Mouse (Mus musculus): ENCODE measurements at regions not wholly inside any gene's neighbourhood (a gene's known extent, or its start where the extent isn't known, plus 50 kb on each side); places are given as distances from the start of the nearest gene placed in this dataset.

DNA sequence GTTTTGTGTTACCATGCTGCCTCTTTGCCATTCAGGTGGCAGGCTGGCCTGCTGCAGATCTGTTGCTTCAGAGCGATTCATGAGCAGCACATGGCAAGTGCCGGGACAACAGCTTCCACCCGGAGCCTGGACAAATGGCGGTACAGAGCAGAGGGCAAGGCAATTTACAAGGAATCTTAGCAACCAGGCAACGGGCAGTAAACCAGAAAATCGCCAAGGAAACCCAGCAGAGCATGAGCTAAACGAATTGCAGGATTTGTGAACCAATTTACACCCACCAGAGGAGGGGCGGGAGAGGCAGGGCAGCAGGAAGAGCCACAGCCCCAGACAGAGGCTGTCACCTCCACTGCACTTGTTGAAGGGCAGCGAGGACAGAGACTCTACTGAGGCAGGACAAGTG, 60.5 kb upstream of the Loxl4 start:
- no peak for DNase-seq
- intact Hi-C loops (cut with DNase I), result no loop called here

DNA sequence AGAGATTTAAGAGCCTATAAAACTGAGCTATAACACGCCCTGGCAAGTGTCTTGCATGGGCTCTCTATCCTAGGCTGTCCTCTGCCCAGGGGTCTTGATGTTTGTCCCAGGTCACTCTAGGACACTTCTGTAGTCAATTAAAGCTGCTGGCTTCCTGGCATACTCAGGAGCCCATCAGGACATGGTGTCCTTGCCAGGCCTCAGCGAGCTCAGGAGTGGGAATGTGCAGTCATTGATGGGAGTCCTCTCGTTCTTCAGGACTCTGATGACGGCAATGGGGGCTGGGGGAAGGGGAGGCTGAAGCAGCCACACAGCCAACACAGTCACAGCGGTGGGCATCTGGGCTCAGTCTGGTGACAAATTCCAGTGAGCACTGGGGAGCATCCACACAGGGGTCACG, 57.3 kb upstream of the Loxl4 start:
- DNase-seq, result peak in 1 of 2 experiments; percentile 20
- intact Hi-C loops (cut with DNase I), result no loop called here

DNA sequence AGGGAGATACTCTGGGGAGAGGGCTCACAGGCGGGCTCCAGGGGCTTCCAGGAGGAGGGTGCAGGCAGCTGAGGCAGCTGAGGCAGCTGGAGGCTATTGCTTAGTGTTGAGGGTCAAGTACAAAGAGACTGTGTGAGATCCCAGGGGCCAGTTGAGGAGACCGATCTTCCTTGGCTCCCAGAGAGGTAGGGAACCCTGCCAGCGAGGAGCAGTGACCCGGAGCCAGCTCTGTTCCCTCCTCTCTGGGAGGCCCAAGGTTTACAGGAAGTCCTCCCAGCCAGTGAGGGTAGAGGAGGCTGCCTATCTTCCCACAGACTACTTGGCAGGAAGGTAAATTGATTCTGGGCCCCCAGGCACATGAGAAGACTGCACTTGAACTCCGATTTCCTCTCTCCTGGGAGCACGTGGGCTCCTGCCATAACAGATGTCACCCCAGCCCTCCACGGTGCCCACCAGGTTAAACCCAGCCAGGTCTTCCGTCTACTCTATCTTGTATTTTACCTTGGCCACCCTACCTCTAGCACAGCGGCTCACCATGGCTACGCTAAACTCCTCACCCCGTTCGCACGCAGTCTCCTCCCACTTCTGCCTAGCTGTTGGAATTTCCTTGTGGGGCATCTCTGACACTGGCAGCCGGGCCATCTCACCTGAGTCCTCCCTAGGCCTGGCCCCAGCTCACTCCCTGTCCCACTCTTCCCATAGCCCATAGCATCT, 55.9 kb upstream of the Loxl4 start:
- DNase-seq, result peak; percentile 57 to 59
- intact Hi-C loops (cut with DNase I), result no loop called here

DNA sequence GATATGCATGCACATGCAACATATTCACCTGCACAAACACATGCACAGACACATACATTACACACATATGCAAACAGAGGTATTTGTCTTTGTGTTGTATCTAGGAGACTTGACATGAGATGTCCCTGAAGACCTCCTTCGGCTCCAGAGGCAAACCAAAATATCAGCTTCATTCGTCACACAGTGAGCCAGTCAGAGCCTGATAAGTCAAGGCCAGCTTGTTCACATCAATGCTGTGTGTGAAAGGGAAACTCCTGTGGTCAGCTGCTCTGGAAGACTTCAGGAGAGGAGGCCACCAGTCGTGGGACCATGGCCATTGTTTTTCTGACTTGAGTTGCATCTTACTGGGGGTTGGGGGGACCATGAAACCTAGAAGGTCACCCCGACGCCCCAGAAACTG, 54.3 kb upstream of the Loxl4 start:
- intact Hi-C loops (cut with DNase I), result no loop called here
- no peak for DNase-seq

All from heart, postnatal 10 days (tissue).